Mouse (Mus musculus) embryonic facial prominence, embryonic 15.5 days (tissue): ENCODE data around the gene Ttll5. TPM values are rescaled to one million over a fixed set of nuclear protein-coding genes. Genes with fewer than 3 reads are reported as not detected.
A peak's percentile ranks its signal among the peaks of the same experiment; 100 is the strongest.

Experiments
- ATAC-seq: fragments of 200-750 bp; cut with Nextera tagmentation; 2 replicates; pipeline ENCODE4 v1.8.0; 2017; ENCODE audit warnings: low read depth, moderate TSS enrichment; ENCODE audit not compliant: insufficient number of reproducible peaks, low FRiP score, low TSS enrichment
- H3K27ac ChIP-seq: fragments of 300-500 bp; sonication (generic); replicated peaks from 2 replicates; pipeline ENCODE4 v1.5.1; 2015; ENCODE audit warnings: mild to moderate bottlenecking, inconsistent platforms
- H3K27me3 ChIP-seq: fragments of 300-500 bp; sonication (generic); 2 replicates; pipeline ENCODE4 v1.6.1; 2015; ENCODE audit warnings: inconsistent platforms
- H3K36me3 ChIP-seq: fragments of 300-500 bp; sonication (generic); 2 replicates; pipeline ENCODE4 v1.6.1; 2015; ENCODE audit warnings: mild to moderate bottlenecking, inconsistent platforms
- H3K4me1 ChIP-seq: fragments of 300-500 bp; sonication (generic); 2 replicates; pipeline ENCODE4 v1.6.1; 2015; ENCODE audit warnings: inconsistent platforms
- H3K4me2 ChIP-seq: fragments of 300-500 bp; sonication (generic); replicated peaks from 2 replicates; pipeline ENCODE4 v1.6.1; 2015; ENCODE audit warnings: mild to moderate bottlenecking, inconsistent platforms
- H3K4me3 ChIP-seq: fragments of 300-500 bp; sonication (generic); replicated peaks from 2 replicates; pipeline ENCODE4 v1.5.1; 2015; ENCODE audit warnings: mild to moderate bottlenecking, inconsistent platforms
- H3K9ac ChIP-seq: fragments of 300-500 bp; sonication (generic); 2 replicates; pipeline ENCODE4 v1.6.1; 2015; ENCODE audit warnings: inconsistent platforms
- H3K9me3 ChIP-seq: fragments of 300-500 bp; sonication (generic); replicated peaks from 2 replicates; pipeline ENCODE4 v1.6.1; 2016; ENCODE audit warnings: inconsistent platforms
- WGBS: fragments of 180-500 bp; shearing (Covaris S2); methylation state at CpG from one replicate; pipeline ENCODE4 v1.1.7; 2015; 5-methylcytosine and 5-hydroxymethylcytosine counted together
- polyA plus RNA-seq: library from polyadenylated mRNA; unstranded; fragments of >200 nt; fragmentation: Nextera tagmentation; extraction: Ambion mirVana; gene quantifications from 2 replicates; pipeline ENCODE4 v1.2.1, GENCODE M21; 2015

Gene Ttll5
- polyA plus RNA-seq, 1 experiment from 2014 or later: 13.6 TPM

GRCm38 (mm10) chr12:85929711-85930110 lies 105.3 kb downstream of the Ttll5 start:
- no peak overlapping the region for H3K4me2 ChIP-seq
- 52% methylated on average over 4 of the region's 4 CpGs for WGBS
- ATAC-seq: no peak

GRCm38 (mm10) chr12:85930713-85931112 lies 106.3 kb downstream of the Ttll5 start:
- WGBS: 87% methylated on average over 3 of the region's 3 CpGs
- no peak overlapping the region for H3K27ac ChIP-seq
- no peak for ATAC-seq

More at GRCm38 (mm10) chr12:85929711-85930110, 105.3 kb downstream of the Ttll5 start:
- no peaks in the 10 kb centered on the region for H3K27me3 ChIP-seq
- H3K9ac ChIP-seq: no peak overlapping the region
- no peak overlapping the region for H3K4me3 ChIP-seq
- no peaks in the 10 kb centered on the region for H3K4me1 ChIP-seq
- no peaks in the 10 kb centered on the region; the same call in 1 of the 2 replicates for H3K9me3 ChIP-seq
- peaks cover 32% of the 10 kb centered on the region for H3K36me3 ChIP-seq
- H3K27ac ChIP-seq: no peak overlapping the region

GRCm38 (mm10) chr12:85933241-85933640 lies 108.8 kb downstream of the Ttll5 start:
- Histone ChIP-seq H3K27me3 (no peaks in the 10 kb centered on the region), H3K4me2 (no peak overlapping the region), H3K27ac (no peak overlapping the region), H3K4me3 (no peak overlapping the region), H3K36me3 (peaks cover 26% of the 10 kb centered on the region), H3K4me1 (no peaks in the 10 kb centered on the region), H3K9ac (no peak overlapping the region), H3K9me3 (no peaks in the 10 kb centered on the region; the same call in 1 of the 2 replicates)
- ATAC-seq: no peak
- WGBS: 87% methylated on average over 10 of the region's 10 CpGs

More at GRCm38 (mm10) chr12:85930713-85931112, 106.3 kb downstream of the Ttll5 start:
- Histone ChIP-seq H3K4me3 (no peak overlapping the region), H3K36me3 (peaks cover 32% of the 10 kb centered on the region), H3K9ac (no peak overlapping the region), H3K9me3 (no peaks in the 10 kb centered on the region; the same call in 1 of the 2 replicates), H3K27me3 (no peaks in the 10 kb centered on the region), H3K4me1 (no peaks in the 10 kb centered on the region), H3K4me2 (no peak overlapping the region)

- H3K4me2 ChIP-seq: no peak overlapping the region
- H3K27ac ChIP-seq: no peak overlapping the region
- H3K9me3 ChIP-seq: no peaks in the 10 kb centered on the region; the same call in 1 of the 2 replicates
- no peak overlapping the region for H3K4me3 ChIP-seq
- no peak overlapping the region for H3K9ac ChIP-seq
- WGBS: 88% methylated on average over 5 of the region's 5 CpGs
- no peaks in the 10 kb centered on the region for H3K4me1 ChIP-seq
- no peaks in the 10 kb centered on the region for H3K27me3 ChIP-seq
- peaks cover 20% of the 10 kb centered on the region for H3K36me3 ChIP-seq
- no peak for ATAC-seq
Observed at GRCm38 (mm10) chr12:85937384-85937783, 112.9 kb downstream of the Ttll5 start.

GRCm38 (mm10) chr12:85943456-85943855 lies 119.0 kb downstream of the Ttll5 start:
- ATAC-seq: peak; percentile 57; the same call in 1 of the 2 replicates
- H3K9ac ChIP-seq: no peak overlapping the region
- WGBS: 33% methylated on average over 10 of the region's 10 CpGs
- no peaks in the 10 kb centered on the region for H3K27me3 ChIP-seq
- H3K36me3 ChIP-seq: no peaks in the 10 kb centered on the region
- no peaks in the 10 kb centered on the region for H3K9me3 ChIP-seq
- no peak overlapping the region for H3K4me2 ChIP-seq
- H3K27ac ChIP-seq: no peak overlapping the region
- no peaks in the 10 kb centered on the region for H3K4me1 ChIP-seq
- no peak overlapping the region for H3K4me3 ChIP-seq

GRCm38 (mm10) chr12:85944419-85944818 lies 120.0 kb downstream of the Ttll5 start:
- H3K27me3 ChIP-seq: no peaks in the 10 kb centered on the region
- H3K36me3 ChIP-seq: no peaks in the 10 kb centered on the region
- H3K9ac ChIP-seq: no peak overlapping the region
- no peak overlapping the region for H3K4me3 ChIP-seq
- no peaks in the 10 kb centered on the region for H3K9me3 ChIP-seq
- no peaks in the 10 kb centered on the region for H3K4me1 ChIP-seq
- WGBS: 90% methylated on average over 3 of the region's 3 CpGs
- no peak for ATAC-seq
- H3K4me2 ChIP-seq: no peak overlapping the region
- H3K27ac ChIP-seq: no peak overlapping the region

GRCm38 (mm10) chr12:85947161-85947560 lies 122.7 kb downstream of the Ttll5 start:
- Histone ChIP-seq H3K27ac (no peak overlapping the region), H3K9me3 (no peaks in the 10 kb centered on the region), H3K27me3 (no peaks in the 10 kb centered on the region), H3K36me3 (no peaks in the 10 kb centered on the region), H3K4me3 (no peak overlapping the region), H3K4me2 (no peak overlapping the region), H3K4me1 (no peaks in the 10 kb centered on the region), H3K9ac (no peak overlapping the region)
- WGBS: 91% methylated on average over 4 of the region's 4 CpGs
- no peak for ATAC-seq

- H3K9ac ChIP-seq: no peak overlapping the region
- no peaks in the 10 kb centered on the region for H3K27me3 ChIP-seq
- WGBS: 74% methylated on average over 6 of the region's 6 CpGs
- H3K36me3 ChIP-seq: no peaks in the 10 kb centered on the region
- H3K4me1 ChIP-seq: no peaks in the 10 kb centered on the region
- no peaks in the 10 kb centered on the region for H3K9me3 ChIP-seq
- no peak for ATAC-seq
- H3K27ac ChIP-seq: no peak overlapping the region
- no peak overlapping the region for H3K4me3 ChIP-seq
- no peak overlapping the region for H3K4me2 ChIP-seq
Observed at GRCm38 (mm10) chr12:85949667-85950066, 125.2 kb downstream of the Ttll5 start.

GRCm38 (mm10) chr12:85950371-85950770 lies 125.9 kb downstream of the Ttll5 start:
- Histone ChIP-seq H3K27ac (no peak overlapping the region), H3K9me3 (no peaks in the 10 kb centered on the region), H3K36me3 (no peaks in the 10 kb centered on the region), H3K4me3 (no peak overlapping the region), H3K27me3 (no peaks in the 10 kb centered on the region), H3K9ac (no peak overlapping the region), H3K4me1 (no peaks in the 10 kb centered on the region), H3K4me2 (no peak overlapping the region)
- no peak for ATAC-seq
- WGBS: 70% methylated on average over 6 of the region's 6 CpGs

GRCm38 (mm10) chr12:85951036-85951435 lies 126.6 kb downstream of the Ttll5 start:
- 79% methylated on average over 4 of the region's 4 CpGs for WGBS
- no peak overlapping the region for H3K4me3 ChIP-seq
- H3K9ac ChIP-seq: no peak overlapping the region
- H3K4me2 ChIP-seq: no peak overlapping the region
- no peaks in the 10 kb centered on the region for H3K27me3 ChIP-seq
- no peak overlapping the region for H3K27ac ChIP-seq
- H3K36me3 ChIP-seq: no peaks in the 10 kb centered on the region
- no peaks in the 10 kb centered on the region for H3K9me3 ChIP-seq
- no peak for ATAC-seq
- no peaks in the 10 kb centered on the region for H3K4me1 ChIP-seq

- no peak for ATAC-seq
- no peaks in the 10 kb centered on the region for H3K4me1 ChIP-seq
- no peaks in the 10 kb centered on the region for H3K27me3 ChIP-seq
- no peak overlapping the region for H3K4me2 ChIP-seq
- H3K9me3 ChIP-seq: no peaks in the 10 kb centered on the region
- no peaks in the 10 kb centered on the region for H3K36me3 ChIP-seq
- 92% methylated on average over 1 of the region's 1 CpGs for WGBS
- H3K4me3 ChIP-seq: no peak overlapping the region
- no peak overlapping the region for H3K9ac ChIP-seq
- no peak overlapping the region for H3K27ac ChIP-seq
Observed at GRCm38 (mm10) chr12:85951822-85952221, 127.4 kb downstream of the Ttll5 start.

- no peak overlapping the region for H3K9ac ChIP-seq
- H3K27me3 ChIP-seq: no peaks in the 10 kb centered on the region
- no peaks in the 10 kb centered on the region for H3K9me3 ChIP-seq
- H3K4me1 ChIP-seq: no peaks in the 10 kb centered on the region
- no peak overlapping the region for H3K4me2 ChIP-seq
- WGBS: 86% methylated on average over 5 of the region's 5 CpGs
- no peak overlapping the region for H3K4me3 ChIP-seq
- H3K36me3 ChIP-seq: no peaks in the 10 kb centered on the region
- no peak for ATAC-seq
- no peak overlapping the region for H3K27ac ChIP-seq
Observed at GRCm38 (mm10) chr12:85952349-85952748, 127.9 kb downstream of the Ttll5 start.
